Mouse (Mus musculus) WW6 (cell line): ENCODE data around the gene Hnrnpr.

Source experiments
- DNase-seq: peaks from one replicate; pipeline ENCODE4 v3.0.0-alpha.2; 2013; ENCODE audit warnings: low read depth, low spot score

Gene Hnrnpr

DNA sequence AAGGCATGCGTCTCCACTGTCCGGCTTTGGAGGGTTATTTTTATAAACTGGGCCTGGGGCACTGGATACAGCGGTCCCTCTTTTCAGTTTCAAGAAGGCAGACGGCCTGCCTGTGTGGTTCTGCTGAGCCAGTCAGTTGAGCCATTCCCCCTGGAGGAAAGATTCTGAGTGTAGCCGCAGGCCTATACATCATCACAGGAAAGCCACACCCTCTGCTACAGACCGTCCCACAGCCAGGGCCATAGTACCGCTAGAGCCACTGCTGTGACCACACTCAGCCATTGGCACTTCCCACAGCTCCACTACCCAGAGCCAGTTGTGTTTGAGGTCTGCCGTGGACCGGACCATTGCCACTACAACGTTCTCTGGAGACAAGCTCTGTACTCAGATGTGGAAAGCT, 91.1 kb downstream of the Hnrnpr start:
- no peak for DNase-seq

- no peak for DNase-seq
These were observed 97.1 kb downstream of the Hnrnpr start for GRCm38 (mm10) chr4:136407831-136408230.
